Mouse (Mus musculus) frontal cortex, postnatal 14 days (tissue): ENCODE data around the gene Zswim5.

Experiments used
- DNase-seq, 2 experiments: peaks; one replicate each; pipeline ENCODE4 v3.0.0; 2022; ENCODE audit warnings: low spot score in 2 of 2

Zswim5 gene

GRCm38 (mm10) chr4:116913318-116913717 lies 36.1 kb downstream of the Zswim5 start:
- no peak for DNase-seq

GRCm38 (mm10) chr4:116928006-116928651 lies 51.0 kb downstream of the Zswim5 start:
- DNase-seq: no peak

- DNase-seq: no peak
Measured at GRCm38 (mm10) chr4:116939585-116939984, 62.4 kb downstream of the Zswim5 start.

GRCm38 (mm10) chr4:116942695-116943094 lies 65.5 kb downstream of the Zswim5 start:
- DNase-seq: no peak

GRCm38 (mm10) chr4:116944055-116944454 lies 66.9 kb downstream of the Zswim5 start:
- no peak for DNase-seq

GRCm38 (mm10) chr4:116951642-116952041 lies 74.5 kb downstream of the Zswim5 start:
- DNase-seq: no peak

GRCm38 (mm10) chr4:116954951-116955350 lies 77.8 kb downstream of the Zswim5 start:
- DNase-seq: no peak

- no peak for DNase-seq
Measured at GRCm38 (mm10) chr4:116976503-116976902, 99.3 kb downstream of the Zswim5 start.

- DNase-seq: no peak
Measured at GRCm38 (mm10) chr4:116985681-116986080, 108.5 kb downstream of the Zswim5 start.

- DNase-seq: peak; percentile 57 to 67
Measured at GRCm38 (mm10) chr4:116986400-116987121, 109.4 kb downstream of the Zswim5 start.

GRCm38 (mm10) chr4:116987122-116987456 lies 109.9 kb downstream of the Zswim5 start:
- DNase-seq: no peak

GRCm38 (mm10) chr4:116989731-116990130 lies 112.6 kb downstream of the Zswim5 start:
- no peak for DNase-seq

GRCm38 (mm10) chr4:116991366-116991765 lies 114.2 kb downstream of the Zswim5 start:
- peak; percentile 61 to 81 for DNase-seq

- peak; percentile 90 to 91 for DNase-seq
Measured at GRCm38 (mm10) chr4:116993672-116994621, 116.8 kb downstream of the Zswim5 start, which contains the start of gene Urod. Gene Urod, minus strand, starts transcription at chr4:116994413.

GRCm38 (mm10) chr4:116995131-116995797 lies 118.1 kb downstream of the Zswim5 start, which contains the start of gene Hectd3:
Gene Hectd3, plus strand, starts transcription at chr4:116995317.
- DNase-seq: peak in 1 of 2 experiments; percentile 40

GRCm38 (mm10) chr4:116995798-116996135 lies 118.6 kb downstream of the Zswim5 start:
- no peak for DNase-seq

- DNase-seq: no peak
Measured at GRCm38 (mm10) chr4:116999513-117000154, 122.5 kb downstream of the Zswim5 start.

- no peak for DNase-seq
Measured at GRCm38 (mm10) chr4:117001957-117002356, 124.8 kb downstream of the Zswim5 start.

GRCm38 (mm10) chr4:117002543-117003521 lies 125.7 kb downstream of the Zswim5 start:
- peak in 1 of 2 experiments; percentile 66 for DNase-seq

GRCm38 (mm10) chr4:117004649-117005048 lies 127.5 kb downstream of the Zswim5 start:
- DNase-seq: no peak
